Mouse (Mus musculus): ENCODE data around the gene Hdac1. TPM values are rescaled to one million over a fixed set of nuclear protein-coding genes. Genes with fewer than 3 reads are reported as not detected.

The Hdac1 gene
- 10 to 100 TPM; 17.7 to 21.1 TPM for total RNA-seq (2021)

- intact Hi-C loops (cut with DNase I) = loop anchor here (1.0 kb wide), 1 partner anchor 47 kb away; no protein-coding TSS in a partner anchor
- peak; percentile 96 to 97 for DNase-seq
Measured at GRCm38 (mm10) chr4:129542592-129543141, at the start of gene Hdac1. Gene Hdac1, minus strand, starts transcription at chr4:129542713.

DNA sequence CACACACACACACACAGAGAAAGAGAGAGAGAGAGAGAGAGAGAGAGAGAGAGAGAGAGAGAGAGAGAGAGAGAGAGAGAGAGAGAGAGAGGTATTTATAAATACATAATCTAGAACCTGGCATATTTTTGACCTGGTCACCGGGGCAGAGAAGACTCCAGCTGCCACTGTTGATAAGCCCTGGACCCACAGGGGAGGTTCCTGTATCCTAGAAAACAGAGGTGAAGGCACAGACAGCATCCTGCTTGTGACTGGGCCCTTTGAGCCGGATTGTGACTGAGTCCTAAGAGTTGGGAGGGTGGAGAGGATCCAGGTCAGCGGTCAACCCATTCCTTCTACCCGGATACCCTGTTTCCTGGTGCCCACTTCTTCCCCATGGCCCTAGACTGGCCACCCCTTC lies 46.4 kb upstream of the Hdac1 start:
- intact Hi-C loops (cut with DNase I) = loop anchor here (5.0 kb wide), 1 partner anchor 42 kb away; no protein-coding TSS in a partner anchor
- no peak for DNase-seq

DNA sequence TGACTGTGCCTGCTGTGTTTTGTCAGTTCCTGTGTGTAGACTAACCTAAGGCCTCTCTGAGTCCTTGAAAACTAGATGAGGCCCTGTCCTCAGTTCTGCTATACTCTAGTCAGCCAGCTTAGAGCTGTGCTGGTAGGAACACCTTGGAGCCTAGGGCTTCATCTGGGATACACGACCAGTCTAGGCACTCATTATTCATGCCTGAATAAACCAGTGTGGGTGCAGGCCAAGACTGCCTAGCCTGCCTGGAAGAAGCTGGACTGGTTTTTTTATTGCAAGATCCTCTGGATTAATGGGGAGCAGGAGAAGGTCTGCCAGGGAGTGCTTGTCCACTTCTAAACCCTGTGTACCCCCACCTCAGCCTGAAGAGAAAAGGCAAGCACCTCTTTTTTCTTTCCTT lies 44.4 kb upstream of the Hdac1 start:
- DNase-seq = no peak
- intact Hi-C loops (cut with DNase I) = loop anchor here (5.0 kb wide), 1 partner anchor 40 kb away; no protein-coding TSS in a partner anchor

GRCm38 (mm10) chr4:129585773-129586172 lies 43.3 kb upstream of the Hdac1 start:
- DNase-seq = no peak
- intact Hi-C loops (cut with DNase I) = loop anchor here (1.0 to 5.0 kb wide), 2 partner anchors 23 to 38 kb away; no protein-coding TSS in a partner anchor

DNA sequence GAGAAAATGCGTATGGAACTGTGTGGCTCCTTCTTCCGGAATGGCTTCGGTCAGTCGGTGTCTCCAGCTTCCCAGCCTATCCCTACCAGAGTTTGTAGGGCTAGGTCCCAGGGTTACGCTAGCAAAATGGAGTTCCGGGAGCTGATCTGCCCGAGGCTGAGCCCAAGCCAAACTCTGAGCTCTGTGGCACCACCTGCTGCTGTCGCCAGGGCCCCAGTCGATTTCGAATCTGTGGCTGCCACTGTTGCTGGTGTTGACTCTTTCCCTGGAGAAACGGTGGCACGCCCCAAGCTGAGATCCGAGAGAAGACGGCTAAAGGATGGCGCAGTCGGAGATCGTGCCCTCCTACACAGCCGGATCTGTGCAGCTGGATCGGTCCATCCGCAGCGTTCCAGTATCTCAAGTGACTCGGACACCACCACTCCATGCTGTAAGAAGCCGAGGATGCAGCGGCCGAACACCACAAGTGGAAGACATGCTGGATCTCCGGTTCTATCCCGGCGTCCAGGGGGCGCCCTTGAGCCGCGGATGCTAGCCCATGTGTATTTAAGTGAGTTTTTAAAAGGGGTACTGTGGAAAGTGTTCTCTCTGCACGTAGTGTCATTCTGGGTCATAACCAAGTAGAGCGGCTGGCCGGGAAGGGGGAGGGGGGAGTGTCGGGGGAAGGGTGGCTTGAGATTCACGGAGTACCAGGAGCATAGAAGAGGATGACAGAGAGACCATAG lies 42.5 kb upstream of the Hdac1 start:
- intact Hi-C loops (cut with DNase I) = loop anchor here (1.0 to 5.0 kb wide), 2 partner anchors 23 to 38 kb away; no protein-coding TSS in a partner anchor
- DNase-seq = peak; percentile 86 to 91

DNA sequence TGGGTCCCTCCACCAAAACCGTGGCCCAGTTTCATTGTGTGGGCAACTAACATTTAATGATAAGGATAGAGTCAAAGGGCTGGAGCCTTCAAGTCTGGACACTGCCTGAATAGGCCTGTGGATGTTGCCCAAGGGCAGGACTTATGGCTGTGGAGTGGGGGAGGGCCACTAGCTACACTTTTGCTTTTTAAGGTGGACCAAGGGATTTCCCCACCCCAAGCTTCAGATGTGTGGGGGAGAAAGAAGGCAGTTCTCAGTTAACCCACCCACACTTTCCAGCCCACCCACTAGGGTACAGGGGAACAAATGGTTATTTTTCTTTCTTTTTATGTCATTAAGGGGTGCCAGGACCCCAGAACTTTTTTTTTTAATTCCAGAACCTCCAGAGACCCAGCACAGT lies 41.9 kb upstream of the Hdac1 start:
- intact Hi-C loops (cut with DNase I) = no loop called here
- no peak for DNase-seq

GRCm38 (mm10) chr4:129582251-129582650 lies 39.7 kb upstream of the Hdac1 start:
- DNase-seq = no peak
- intact Hi-C loops (cut with DNase I) = no loop called here

- intact Hi-C loops (cut with DNase I) = no loop called here
- no peak for DNase-seq
Measured at GRCm38 (mm10) chr4:129580347-129580746, 37.8 kb upstream of the Hdac1 start.

GRCm38 (mm10) chr4:129578466-129578865 lies 36.0 kb upstream of the Hdac1 start, which contains the start of gene Fam167b:
Gene Fam167b, minus strand, starts transcription at chr4:129578549.
- peak in 1 of 2 experiments; percentile 24 for DNase-seq
- intact Hi-C loops (cut with DNase I) = no loop called here

- intact Hi-C loops (cut with DNase I) = no loop called here
- DNase-seq = no peak
Measured at GRCm38 (mm10) chr4:129577688-129578087, 35.2 kb upstream of the Hdac1 start.

DNA sequence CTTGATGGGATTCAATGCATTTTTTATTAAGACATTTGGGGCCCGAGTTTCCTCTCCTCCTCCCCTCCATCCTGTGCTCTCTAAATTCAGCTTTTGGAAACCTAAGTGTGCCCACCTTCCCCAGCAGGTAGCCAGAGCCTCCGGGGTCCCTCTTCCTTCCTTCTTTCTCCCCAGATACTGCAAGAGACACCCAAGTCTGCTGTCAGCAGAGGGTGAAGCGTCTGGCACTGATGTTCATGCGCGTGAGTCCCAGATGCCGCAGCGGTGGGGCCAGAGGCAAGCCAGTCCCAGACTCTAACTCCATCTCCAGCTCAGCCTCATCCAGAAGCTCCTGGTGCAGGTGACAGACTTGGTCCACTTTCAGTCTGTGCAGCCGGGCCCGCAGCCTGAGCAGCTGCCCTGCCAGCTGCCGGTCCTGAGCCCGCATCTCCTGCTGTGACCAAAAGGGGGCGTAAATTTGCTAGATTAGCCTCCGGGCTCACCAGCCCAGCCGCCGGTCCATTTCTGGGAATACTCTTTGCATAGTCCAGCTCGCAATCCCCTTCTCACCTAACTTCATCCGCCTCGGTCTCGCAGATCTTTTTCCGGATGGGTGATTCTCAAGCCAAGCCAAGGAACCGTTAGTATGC lies 34.5 kb upstream of the Hdac1 start:
- peak; percentile 69 to 73 for DNase-seq
- intact Hi-C loops (cut with DNase I) = no loop called here

DNA sequence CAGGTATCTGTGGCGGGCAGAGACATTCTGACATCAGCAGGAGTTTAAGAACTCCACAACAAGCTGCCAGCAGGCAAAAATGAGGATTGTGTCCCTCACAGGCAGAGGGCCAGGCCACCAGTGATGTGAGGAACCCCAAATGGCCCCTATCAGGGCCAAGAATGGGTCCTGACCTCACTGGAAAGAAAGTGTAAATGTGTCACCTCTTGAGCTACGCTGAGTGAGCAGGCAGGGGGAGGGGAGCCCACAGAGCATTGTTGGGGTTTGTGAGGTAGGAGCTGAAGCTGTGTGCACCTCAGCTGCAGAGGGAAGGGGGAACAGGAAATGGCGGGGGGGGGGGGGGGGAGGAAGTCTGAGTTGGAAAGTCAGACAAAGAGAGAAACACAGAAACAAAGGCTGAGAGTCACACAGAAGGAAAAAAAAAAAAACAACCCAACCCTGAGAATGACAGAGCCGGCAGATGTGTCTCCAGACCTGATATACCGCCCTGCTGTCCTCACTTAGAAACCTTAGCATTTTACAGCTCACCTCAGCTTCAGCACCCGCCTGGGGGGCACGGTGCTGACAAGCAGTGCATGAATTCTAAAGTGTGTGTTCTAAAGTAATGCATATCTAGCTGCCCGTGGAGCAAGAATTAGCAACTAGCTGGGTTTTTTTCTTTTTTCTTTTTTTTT lies 32.8 kb upstream of the Hdac1 start:
- intact Hi-C loops (cut with DNase I) = no loop called here
- no peak for DNase-seq

- intact Hi-C loops (cut with DNase I) = no loop called here
- no peak for DNase-seq
Measured at GRCm38 (mm10) chr4:129573430-129573829, 30.9 kb upstream of the Hdac1 start, which contains the start of gene Lck. Gene Lck, minus strand, starts transcription at chr4:129573641.

DNA sequence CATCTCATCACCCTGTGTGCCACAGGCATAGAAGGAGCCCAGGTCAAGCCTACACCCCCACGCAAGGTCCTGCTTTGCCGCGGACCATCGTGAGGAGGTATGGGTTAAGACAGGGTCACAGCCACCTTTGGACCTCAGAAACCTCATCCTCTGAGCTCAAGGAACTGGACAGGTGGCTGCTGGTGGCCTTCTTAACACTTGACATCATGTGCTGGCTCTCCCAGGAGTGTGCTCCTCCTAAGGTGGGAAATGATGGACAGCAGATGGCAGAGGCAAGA lies 30.5 kb upstream of the Hdac1 start:
- no peak for DNase-seq
- intact Hi-C loops (cut with DNase I) = no loop called here

DNA sequence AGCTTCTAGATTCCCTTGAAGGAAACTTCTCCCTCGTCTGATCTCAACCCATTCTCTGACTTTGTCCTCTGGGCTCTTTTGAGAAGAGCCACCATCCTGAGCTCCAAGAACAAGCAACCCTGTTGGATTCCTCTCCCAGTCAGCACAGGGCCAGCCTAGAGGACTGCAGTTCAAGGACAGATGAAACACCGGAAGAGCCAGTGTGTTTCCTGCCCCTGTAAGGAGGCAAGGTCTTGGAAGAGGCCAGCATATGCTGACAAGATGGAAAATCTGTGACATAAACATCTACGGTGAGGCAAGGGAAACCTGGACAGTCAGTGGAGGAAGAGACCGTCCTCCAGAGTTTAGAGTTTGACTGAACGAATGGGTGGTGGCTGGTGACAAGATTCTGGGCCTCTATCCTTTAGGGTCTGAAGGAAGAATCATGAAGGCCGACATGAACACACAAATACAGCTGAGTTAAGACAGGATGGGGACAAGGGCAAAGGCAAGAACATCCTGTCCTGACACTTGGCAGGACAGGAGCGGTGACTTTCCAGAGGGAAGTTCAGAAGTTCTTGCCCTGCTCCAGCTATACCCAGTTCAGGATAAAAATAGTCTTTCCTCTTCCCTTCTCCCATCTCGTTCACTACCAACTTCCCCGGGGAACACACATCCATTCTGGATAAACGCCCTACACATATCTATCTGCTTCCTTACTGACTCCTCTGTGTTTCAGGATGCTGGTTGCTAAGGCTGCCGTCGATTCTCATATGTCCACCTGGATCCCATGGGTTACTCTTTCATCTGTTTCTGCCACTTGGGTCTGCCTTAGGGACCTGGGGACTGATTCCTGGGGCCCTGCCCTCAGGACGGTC lies 30.0 kb upstream of the Hdac1 start:
- intact Hi-C loops (cut with DNase I) = no loop called here
- no peak for DNase-seq

- intact Hi-C loops (cut with DNase I) = no loop called here
- DNase-seq = no peak
Measured at GRCm38 (mm10) chr4:129571551-129572084, 29.1 kb upstream of the Hdac1 start.

GRCm38 (mm10) chr4:129570028-129570427 lies 27.5 kb upstream of the Hdac1 start:
- intact Hi-C loops (cut with DNase I) = no loop called here
- DNase-seq = no peak

DNA sequence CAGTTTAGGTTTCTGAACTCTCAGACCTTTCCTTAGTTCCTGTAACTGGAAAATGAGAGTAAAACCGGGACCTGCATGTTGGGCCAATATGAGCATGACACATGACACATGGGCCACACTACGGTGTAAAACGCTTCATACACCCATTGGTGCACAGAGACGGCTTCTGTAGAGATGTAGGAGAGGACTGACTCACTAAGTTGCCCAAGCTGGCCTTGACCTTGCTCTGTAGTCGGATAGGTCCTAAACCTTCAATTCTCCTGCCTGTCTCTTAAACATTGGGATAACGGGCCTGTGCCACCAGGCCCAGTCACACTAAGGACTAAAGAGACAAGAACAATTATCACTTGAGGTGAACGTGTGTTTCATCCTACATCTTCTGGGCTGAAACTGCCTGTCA lies 25.9 kb upstream of the Hdac1 start:
- intact Hi-C loops (cut with DNase I) = no loop called here

DNA sequence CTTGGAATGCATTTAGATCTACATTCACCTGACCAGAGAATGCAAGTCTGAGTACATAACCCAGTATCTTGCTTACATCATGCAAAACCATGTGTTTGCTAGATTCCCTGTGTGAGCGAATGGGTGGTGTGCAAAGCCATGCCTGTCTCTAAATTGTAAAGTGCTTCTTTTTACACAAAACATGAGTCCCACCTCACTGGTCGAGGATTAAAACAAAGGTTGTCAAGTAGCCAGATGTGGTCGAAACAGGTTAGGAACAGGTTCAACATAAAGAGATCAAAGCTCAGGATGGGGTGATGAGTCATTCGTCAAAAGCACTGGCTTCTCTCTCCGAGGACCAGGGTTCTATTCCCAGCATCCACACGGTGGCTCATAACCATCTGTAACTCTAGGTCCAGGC lies 22.6 kb upstream of the Hdac1 start:
- DNase-seq = no peak
- intact Hi-C loops (cut with DNase I) = no loop called here

More for the DNA sequence above, 25.9 kb upstream of the Hdac1 start:
- no peak for DNase-seq

GRCm38 (mm10) chr4:129563718-129564117 lies 21.2 kb upstream of the Hdac1 start:
- DNase-seq = no peak
- intact Hi-C loops (cut with DNase I) = no loop called here

Measured in heart, postnatal 36 days (tissue).